Mouse (Mus musculus) CH12.LX (cell line): ENCODE data around the gene Olfr1281. TPM values are rescaled to one million over a fixed set of nuclear protein-coding genes. Genes with fewer than 3 reads are reported as not detected.

ENCODE experiments used
- DNase-seq: peaks from one replicate; pipeline ENCODE4 v3.0.0-alpha.2; 2013; ENCODE audit errors: extremely low read depth
- H3K27ac ChIP-seq: 2 replicates; pipeline ENCODE4 v1.5.1; 2012; ENCODE audit warnings: low read depth, mild to moderate bottlenecking, control low read depth, moderate library complexity; ENCODE audit not compliant: insufficient read depth
- H3K27me3 ChIP-seq: replicated peaks from 2 replicates; pipeline ENCODE3; 2012; ENCODE audit warnings: inconsistent platforms
- H3K36me3 ChIP-seq, 2 experiments: replicated peaks in 1 of 2; 2 replicates each; pipeline versions ENCODE3 to v1.6.1; 2012; ENCODE audit warnings: inconsistent platforms in 1 of 2, low read length in 1 of 2, mild to moderate bottlenecking in 1 of 2, mixed read lengths in 1 of 2, moderate library complexity in 1 of 2; ENCODE audit not compliant: control insufficient read depth in 1 of 2, insufficient read depth in 1 of 2
- H3K4me1 ChIP-seq, 2 experiments: 2 replicates each; pipeline ENCODE4 v1.6.1; 2012; ENCODE audit warnings: inconsistent platforms in 1 of 2, moderate library complexity in 1 of 2; ENCODE audit not compliant: insufficient read depth in 2 of 2, control insufficient read depth in 1 of 2
- H3K4me2 ChIP-seq: 2 replicates; pipeline ENCODE4 v1.6.1; 2012; ENCODE audit warnings: low read depth, mild to moderate bottlenecking, control low read depth; ENCODE audit not compliant: poor library complexity, insufficient read depth, severe bottlenecking
- H3K4me3 ChIP-seq, 3 experiments: fragments of 150-350 bp in 1 of 3; sonication (generic) in 1 of 3; replicated peaks in 1 of 3; 2 replicates each; pipeline versions ENCODE3 to v1.5.1; 2011 to 2012; ENCODE audit warnings: low read depth in 2 of 3, low read length in 2 of 3, mild to moderate bottlenecking in 2 of 3, moderate library complexity in 2 of 3, control low read depth in 1 of 3, improper control_type of control experiment in 1 of 3, inconsistent platforms in 1 of 3, mixed read lengths in 1 of 3; ENCODE audit not compliant: poor library complexity in 1 of 3
- H3K79me2 ChIP-seq: replicated peaks from 2 replicates; pipeline ENCODE4 v1.6.1; 2012; ENCODE audit warnings: mild to moderate bottlenecking, moderate library complexity; ENCODE audit not compliant: control insufficient read depth, poor library complexity, insufficient read depth, severe bottlenecking; ENCODE audit errors: extremely low read depth
- H3K9ac ChIP-seq: 2 replicates; pipeline ENCODE4 v1.6.1; 2012; ENCODE audit warnings: low read depth, mild to moderate bottlenecking, control low read depth, moderate library complexity; ENCODE audit not compliant: insufficient read depth
- H3K9me3 ChIP-seq: replicated peaks from 2 replicates; pipeline ENCODE3; 2012; ENCODE audit warnings: low read length, inconsistent platforms, mixed read lengths
- BHLHE40 ChIP-seq: IDR thresholded peaks from 2 replicates; pipeline ENCODE4 v1.6.1; 2011; ENCODE audit warnings: mild to moderate bottlenecking, low read depth, low read length, improper control_type of control experiment
- CHD1 ChIP-seq: IDR thresholded peaks from 2 replicates; pipeline ENCODE4 v1.6.1; 2012; ENCODE audit warnings: low read depth, low read length, improper control_type of control experiment, inconsistent platforms
- CTCF ChIP-seq, 2 experiments: IDR thresholded peaks in 1 of 2; conservative IDR thresholded peaks in 1 of 2; 2 replicates each; pipeline ENCODE4 v1.5.1; 2011 to 2012; ENCODE audit warnings: low read depth in 2 of 2, low read length in 2 of 2, improper control_type of control experiment in 1 of 2, inconsistent platforms in 1 of 2, mild to moderate bottlenecking in 1 of 2, moderate library complexity in 1 of 2
- E2F4 ChIP-seq: IDR thresholded peaks from 2 replicates; pipeline ENCODE4 v1.6.1; 2011; ENCODE audit warnings: low read depth, low read length, improper control_type of control experiment; ENCODE audit not compliant: insufficient replicate concordance
- HCFC1 ChIP-seq: IDR thresholded peaks from 2 replicates; pipeline ENCODE4 v1.6.1; 2012; ENCODE audit warnings: low read depth, mild to moderate bottlenecking, inconsistent platforms, low read length, improper control_type of control experiment
- IRF4 ChIP-seq: IDR thresholded peaks from 2 replicates; pipeline ENCODE4 v1.6.1; 2014; ENCODE audit warnings: low read depth, mild to moderate bottlenecking, inconsistent platforms, low read length, improper control_type of control experiment
- JUN ChIP-seq: IDR thresholded peaks from 2 replicates; pipeline ENCODE4 v1.6.1; 2011; ENCODE audit warnings: low read depth, mild to moderate bottlenecking, low read length, improper control_type of control experiment, moderate library complexity; ENCODE audit not compliant: insufficient read depth
- JUND ChIP-seq: conservative IDR thresholded peaks from 2 replicates; pipeline ENCODE4 v1.6.1; 2011; ENCODE audit warnings: low read depth, low read length, improper control_type of control experiment
- MAFK ChIP-seq: IDR thresholded peaks from 2 replicates; pipeline ENCODE4 v1.6.1; 2011; ENCODE audit warnings: low read length, improper control_type of control experiment; ENCODE audit not compliant: insufficient replicate concordance
- MAZ ChIP-seq: IDR thresholded peaks from 2 replicates; pipeline ENCODE4 v1.6.1; 2012; ENCODE audit warnings: low read depth, mild to moderate bottlenecking, inconsistent platforms, low read length, improper control_type of control experiment, moderate library complexity
- MEF2A ChIP-seq: IDR thresholded peaks from 2 replicates; pipeline ENCODE4 v1.6.1; 2014; ENCODE audit warnings: low read depth, mild to moderate bottlenecking, inconsistent platforms, low read length, improper control_type of control experiment, borderline replicate concordance
- MYC ChIP-seq: IDR thresholded peaks from 2 replicates; pipeline ENCODE4 v1.6.1; 2011; ENCODE audit warnings: low read depth, mild to moderate bottlenecking, improper control_type of control experiment, low read length
- NELFE ChIP-seq: IDR thresholded peaks from 2 replicates; pipeline ENCODE4 v1.6.1; 2011; ENCODE audit warnings: low read depth, low read length, improper control_type of control experiment
- NRF1 ChIP-seq: IDR thresholded peaks from 2 replicates; pipeline ENCODE4 v1.6.1; 2014; ENCODE audit warnings: low read depth, mild to moderate bottlenecking, inconsistent platforms, low read length, improper control_type of control experiment, moderate library complexity
- PAX5 ChIP-seq: IDR thresholded peaks from 2 replicates; pipeline ENCODE4 v1.6.1; 2012; ENCODE audit warnings: low read length, inconsistent platforms, mixed read lengths
- POLR2A ChIP-seq: IDR thresholded peaks from 2 replicates; pipeline ENCODE4 v1.6.1; 2011; ENCODE audit warnings: low read depth, mild to moderate bottlenecking, improper control_type of control experiment, low read length
- RAD21 ChIP-seq: IDR thresholded peaks from 2 replicates; pipeline ENCODE4 v1.6.1; 2011; ENCODE audit warnings: low read depth, mild to moderate bottlenecking, low read length, improper control_type of control experiment, moderate library complexity
- RCOR1 ChIP-seq: conservative IDR thresholded peaks from 2 replicates; pipeline ENCODE4 v1.6.1; 2012; ENCODE audit warnings: low read depth, mild to moderate bottlenecking, inconsistent platforms, low read length, improper control_type of control experiment
- SIN3A ChIP-seq: IDR thresholded peaks from 2 replicates; pipeline ENCODE4 v1.6.1; 2012; ENCODE audit warnings: low read length, improper control_type of control experiment, inconsistent platforms
- SMC3 ChIP-seq: IDR thresholded peaks from 2 replicates; pipeline ENCODE4 v1.6.1; 2011; ENCODE audit warnings: low read depth, low read length, improper control_type of control experiment
- TBP ChIP-seq: conservative IDR thresholded peaks from 2 replicates; pipeline ENCODE4 v1.6.1; 2011; ENCODE audit warnings: low read depth, low read length, improper control_type of control experiment
- TCF12 ChIP-seq: IDR thresholded peaks from 2 replicates; pipeline ENCODE4 v1.6.1; 2014; ENCODE audit warnings: low read depth, mild to moderate bottlenecking, inconsistent platforms, low read length, improper control_type of control experiment
- USF1 ChIP-seq: IDR thresholded peaks from 2 replicates; pipeline ENCODE4 v1.6.1; 2014; ENCODE audit warnings: low read depth, mild to moderate bottlenecking, inconsistent platforms, low read length, improper control_type of control experiment
- USF2 ChIP-seq: conservative IDR thresholded peaks from 2 replicates; pipeline ENCODE4 v1.6.1; 2011; ENCODE audit warnings: low read depth, low read length, improper control_type of control experiment
- ZC3H11A ChIP-seq: IDR thresholded peaks from 2 replicates; pipeline ENCODE4 v1.6.1; 2012; ENCODE audit warnings: low read depth, mild to moderate bottlenecking, inconsistent platforms, low read length, improper control_type of control experiment
- ZKSCAN1 ChIP-seq: IDR thresholded peaks from 2 replicates; pipeline ENCODE4 v1.6.1; 2012; ENCODE audit warnings: low read depth, inconsistent platforms, low read length, improper control_type of control experiment, borderline replicate concordance
- ZMIZ1 ChIP-seq: IDR thresholded peaks from 2 replicates; pipeline ENCODE4 v1.6.1; 2012; ENCODE audit warnings: low read depth, mild to moderate bottlenecking, inconsistent platforms, low read length, improper control_type of control experiment
- dilution Hi-C: fragments of 300-500 bp; cut with MboI; formaldehyde crosslinking; loops from 2 replicates; pipeline ENCODE4 v1.14.3; 2020; ENCODE audit warnings: low sequenced_read_pairs; ENCODE audit not compliant: extremely low pct_unique_long_range_greater_than_20kb, extremely low pct_ligation_motif_present
- in situ Hi-C: fragments of 300-500 bp; cut with MboI; formaldehyde crosslinking; loops from 3 replicates; pipeline ENCODE4 v1.14.3; 2019; ENCODE audit warnings: low sequenced_read_pairs, low pct_ligation_motif_present, low pct_unique_long_range_greater_than_20kb, mixed read lengths
- polyA plus RNA-seq: library from polyadenylated mRNA; unstranded; fragments of >175 nt; gene quantifications from 2 replicates; pipeline ENCODE4 v1.2.1, GENCODE M21; 2012; ENCODE audit warnings: low read depth; ENCODE audit not compliant: insufficient read length
- total RNA-seq, 2 experiments: library from RNA; depleted of rRNA; stranded (reverse); fragments of 300-350 nt in 1 of 2; fragments of >200 nt in 1 of 2; gene quantifications; 2 replicates each; pipeline ENCODE4 v1.2.3; 2012 to 2014

Olfr1281 gene
- total RNA-seq (2012; rRNA removed) (not detected in 2 replicates), total RNA-seq (2014; rRNA removed) (not detected in 2 replicates), polyA plus RNA-seq (not detected in 2 replicates)

GRCm38 (mm10) chr2:111326220-111326619, at the start of gene Olfr1281:
TSS of gene Olfr1281 (plus strand) at chr2:111326520.
- TF ChIP-seq MAZ, result no peak
- no peak for TF ChIP-seq USF1
- no peak for TF ChIP-seq CTCF (conservative IDR thresholded peaks at IDR 0.05 in 1 of 2, IDR thresholded peaks at IDR 0.05 in 1 of 2; ENCODE audit: low read depth in 2 of 2, low read length in 2 of 2)
- no peak for TF ChIP-seq PAX5
- no peak for TF ChIP-seq USF2
- TF ChIP-seq HCFC1, result no peak
- TF ChIP-seq MYC, result no peak
- TF ChIP-seq IRF4, result no peak
- TF ChIP-seq ZKSCAN1, result no peak
- TF ChIP-seq RAD21, result no peak
- TF ChIP-seq NRF1, result no peak
- TF ChIP-seq TBP, result no peak
- TF ChIP-seq SIN3A, result no peak
- TF ChIP-seq JUND, result no peak
- no peak for TF ChIP-seq RCOR1
- no peaks in the 10 kb centered on the region for H3K79me2 ChIP-seq
- dilution Hi-C loops (no loop called here), in situ Hi-C loops (no loop called here)
- no peaks in the 10 kb centered on the region for H3K4me1 ChIP-seq
- peaks cover 4% of the 10 kb centered on the region for H3K9me3 ChIP-seq
- no peak within 1 kb of the TSS for H3K27ac ChIP-seq
- no peak within 1 kb of the TSS for H3K4me2 ChIP-seq
- H3K27me3 ChIP-seq, result no peaks in the 10 kb centered on the region
- H3K36me3 ChIP-seq, result no peaks in the 10 kb centered on the region
- no peak within 1 kb of the TSS for H3K4me3 ChIP-seq
- H3K9ac ChIP-seq, result no peak within 1 kb of the TSS
- DNase-seq, result no peak

- no peaks in the 10 kb centered on the region for H3K79me2 ChIP-seq
- no peak within 1 kb of the TSS for H3K9ac ChIP-seq
- no peak within 1 kb of the TSS for H3K27ac ChIP-seq
- DNase-seq, result no peak
- no peaks in the 10 kb centered on the region for H3K4me1 ChIP-seq
- H3K36me3 ChIP-seq, result no peaks in the 10 kb centered on the region
- TF ChIP-seq NELFE, result no peak
- TF ChIP-seq SMC3, result no peak
- TF ChIP-seq POLR2A, result no peak
- no peak for TF ChIP-seq ZMIZ1
- no peak for TF ChIP-seq E2F4
- no peak for TF ChIP-seq RCOR1
- no peak for TF ChIP-seq PAX5
- no peak for TF ChIP-seq MAFK
- no peak for TF ChIP-seq CTCF (conservative IDR thresholded peaks at IDR 0.05 in 1 of 2, IDR thresholded peaks at IDR 0.05 in 1 of 2; ENCODE audit: low read depth in 2 of 2, low read length in 2 of 2)
- TF ChIP-seq RAD21, result no peak
- no peak for TF ChIP-seq USF1
- TF ChIP-seq ZC3H11A, result no peak
- no peak for TF ChIP-seq TCF12
- TF ChIP-seq NRF1, result no peak
- TF ChIP-seq CHD1, result no peak
- no peak for TF ChIP-seq MAZ
- no peak for TF ChIP-seq MEF2A
- TF ChIP-seq SIN3A, result no peak
- TF ChIP-seq JUN, result no peak
- no peak for TF ChIP-seq BHLHE40
- dilution Hi-C loops (no loop called here), in situ Hi-C loops (no loop called here)
- H3K27me3 ChIP-seq, result no peaks in the 10 kb centered on the region
- H3K4me2 ChIP-seq, result no peak within 1 kb of the TSS
- H3K9me3 ChIP-seq, result peaks cover 7% of the 10 kb centered on the region
- no peak within 1 kb of the TSS for H3K4me3 ChIP-seq
These were observed 36.5 kb upstream of the Olfr1281 start, which contains the start of gene Olfr1278 for GRCm38 (mm10) chr2:111289836-111290235. TSS of gene Olfr1278 (plus strand) at chr2:111290136.
